28 mouse cellular contexts compared by ENCODE assay signal in the genomic region with DNA sequence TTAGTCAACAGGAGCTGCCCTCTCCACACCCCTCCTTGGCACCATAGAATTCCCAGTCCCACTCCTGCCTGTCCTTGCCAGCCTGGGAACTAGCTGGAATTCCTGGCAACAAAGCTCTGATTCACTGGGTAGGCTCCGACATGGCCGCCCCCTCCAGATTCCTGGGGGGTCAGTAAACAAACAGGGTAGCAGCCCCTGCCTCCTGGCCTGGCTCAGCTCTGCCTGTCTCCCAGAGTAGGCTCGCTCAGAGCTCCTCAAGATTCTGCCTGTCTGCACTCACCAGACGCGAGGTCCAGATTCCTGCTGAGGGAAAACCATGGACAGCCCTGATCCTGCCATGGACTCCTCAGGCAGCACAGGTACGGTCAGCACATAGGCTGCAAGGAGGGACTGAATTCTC. TPM values are rescaled to one million over a fixed set of nuclear protein-coding genes. Genes with fewer than 3 reads are reported as not detected.
DNase-seq lines count a peak whose midpoint lies in the region; ATAC-seq and TF ChIP-seq lines count a peak whose summit lies in the region.
"Had no signal": no experiment of that assay in that cellular context is flagged by ENCODE, and none has a peak within 500 bp of the region (broad histone marks: within the 10 kb centered on the region; RNA-seq: fewer than 3 reads in every experiment).

No protein-coding gene starts in this region.

- H3K4me1 ChIP-seq in heart, embryonic 14.5 days (ENCODE audit: control insufficient read depth in 2 of 2, insufficient read depth in 2 of 2, low read length in 2 of 2) = peaks cover 3% of the 10 kb centered on the region in 2 experiments; a peak in 1 of 4 replicates
- H3K4me1 ChIP-seq in lung, embryonic 16.5 days (replicated peaks; ENCODE audit: control insufficient read depth, insufficient read depth, low read length) = no peaks in the 10 kb centered on the region
- no peaks in the 10 kb centered on the region for H3K4me1 ChIP-seq in lung, postnatal 0 days (ENCODE audit: insufficient read depth, low read depth, low read length)
- no peaks in the 10 kb centered on the region for H3K4me1 ChIP-seq in hindbrain, embryonic 16.5 days (ENCODE audit: control insufficient read depth, insufficient read depth, low read depth, low read length)
- H3K4me1 ChIP-seq: intestine, embryonic 15.5 days; liver, embryonic 15.5 days; neural tube, embryonic 15.5 days had no signal

- TF ChIP-seq EP300 in lung, postnatal 0 days (IDR thresholded peaks at IDR 0.05) = no peak

- H3K4me3 ChIP-seq in heart, embryonic 14.5 days (ENCODE audit: control insufficient read depth in 1 of 2, insufficient read depth in 1 of 2, low read depth in 1 of 2, low read length in 2 of 2) = no peak overlapping the region
- no peak overlapping the region for H3K4me3 ChIP-seq in lung, embryonic 16.5 days (ENCODE audit: low read length)
- H3K4me3 ChIP-seq in lung, postnatal 0 days (ENCODE audit: low read depth, low read length) = no peak overlapping the region
- no peak overlapping the region for H3K4me3 ChIP-seq in hindbrain, embryonic 16.5 days (ENCODE audit: low read length)
- H3K4me3 ChIP-seq: intestine, embryonic 15.5 days; liver, embryonic 15.5 days; neural tube, embryonic 15.5 days had no signal

- 0 out of 2 replicates have a peak, but pooled peaks have one; percentile 13 for ATAC-seq in heart, embryonic 14.5 days (ENCODE audit: insufficient number of reproducible peaks, insufficient read depth, low FRiP score, low read depth)
- 0 out of 2 replicates have a peak, but pooled peaks have one; percentile 15 for ATAC-seq in lung, embryonic 16.5 days (ENCODE audit: low read depth)
- no peak for ATAC-seq in lung, postnatal 0 days
- ATAC-seq in hindbrain, embryonic 16.5 days = peak; percentile 81
- ATAC-seq: forebrain, embryonic 16.5 days; intestine, embryonic 15.5 days had no signal

- H3K9me3 ChIP-seq in heart, embryonic 14.5 days (ENCODE audit: control insufficient read depth, low read length) = no peaks in the 10 kb centered on the region
- H3K9me3 ChIP-seq in lung, embryonic 16.5 days (ENCODE audit: control insufficient read depth, low read length) = no peaks in the 10 kb centered on the region
- no peaks in the 10 kb centered on the region for H3K9me3 ChIP-seq in lung, postnatal 0 days (ENCODE audit: low read length)
- H3K9me3 ChIP-seq in hindbrain, embryonic 16.5 days (ENCODE audit: control insufficient read depth, low read length) = no peaks in the 10 kb centered on the region
- H3K9me3 ChIP-seq: G1E; intestine, embryonic 15.5 days; liver, embryonic 15.5 days; neural tube, embryonic 15.5 days had no signal

- no peak overlapping the region for H3K27ac ChIP-seq in heart, embryonic 14.5 days (replicated peaks in 1 of 2; ENCODE audit: control insufficient read depth in 1 of 2, insufficient read depth in 1 of 2, low read depth in 2 of 2, low read length in 2 of 2)
- H3K27ac ChIP-seq in lung, embryonic 16.5 days (ENCODE audit: low read length) = no peak overlapping the region
- no peak overlapping the region for H3K27ac ChIP-seq in lung, postnatal 0 days (ENCODE audit: low read length)
- H3K27ac ChIP-seq in hindbrain, embryonic 16.5 days (ENCODE audit: low read depth, low read length) = no peak overlapping the region
- H3K27ac ChIP-seq: intestine, embryonic 15.5 days; liver, embryonic 15.5 days; neural tube, embryonic 15.5 days; stomach, postnatal 0 days had no signal

- TF ChIP-seq CTCF in lung, postnatal 0 days (IDR thresholded peaks at IDR 0.05) = no peak
- no peak for TF ChIP-seq CTCF in brain, embryonic 14.5 days (IDR thresholded peaks at IDR 0.05; ENCODE audit: borderline replicate concordance, extremely low read depth, insufficient read depth, insufficient read length)

- TF ChIP-seq POLR2A in brain, embryonic 14.5 days (IDR thresholded peaks at IDR 0.05; ENCODE audit: borderline replicate concordance, extremely low read depth, insufficient read depth, insufficient read length, poor library complexity, severe bottlenecking) = no peak

- no peaks in the 10 kb centered on the region for H3K27me3 ChIP-seq in heart, embryonic 14.5 days (ENCODE audit: control insufficient read depth, insufficient read depth, low read length)
- no peaks in the 10 kb centered on the region for H3K27me3 ChIP-seq in lung, embryonic 16.5 days (ENCODE audit: control insufficient read depth, insufficient read depth, low read depth, low read length)
- H3K27me3 ChIP-seq in lung, postnatal 0 days (replicated peaks; ENCODE audit: insufficient read depth, low read length) = no peaks in the 10 kb centered on the region
- H3K27me3 ChIP-seq in hindbrain, embryonic 16.5 days (replicated peaks; ENCODE audit: control insufficient read depth, insufficient read depth, low read length) = no peaks in the 10 kb centered on the region
- H3K27me3 ChIP-seq: CH12.LX; intestine, embryonic 15.5 days; liver, embryonic 15.5 days; neural tube, embryonic 15.5 days had no signal

- WGBS in heart, embryonic 14.5 days = 44% methylated on average over 6 of the region's 6 CpGs
- 47% methylated on average over 6 of the region's 6 CpGs for WGBS in lung, embryonic 16.5 days
- WGBS in lung, postnatal 0 days = 39% methylated on average over 6 of the region's 6 CpGs
- 51% methylated on average over 6 of the region's 6 CpGs for WGBS in hindbrain, embryonic 16.5 days

- H3K9ac ChIP-seq in heart, embryonic 14.5 days (ENCODE audit: low read length) = no peak overlapping the region
- H3K9ac ChIP-seq in lung, embryonic 16.5 days (ENCODE audit: low read length) = no peak overlapping the region
- no peak overlapping the region for H3K9ac ChIP-seq in lung, postnatal 0 days (replicated peaks; ENCODE audit: low read depth)
- no peak overlapping the region for H3K9ac ChIP-seq in hindbrain, embryonic 16.5 days (ENCODE audit: low read depth, low read length)
- H3K9ac ChIP-seq: intestine, embryonic 15.5 days; liver, embryonic 15.5 days; neural tube, embryonic 15.5 days had no signal

- no peaks in the 10 kb centered on the region for H3K36me3 ChIP-seq in heart, embryonic 14.5 days (ENCODE audit: control insufficient read depth, insufficient read depth, low read length)
- no peaks in the 10 kb centered on the region for H3K36me3 ChIP-seq in lung, embryonic 16.5 days (ENCODE audit: control insufficient read depth, insufficient read depth, low read length)
- no peaks in the 10 kb centered on the region for H3K36me3 ChIP-seq in lung, postnatal 0 days (ENCODE audit: insufficient read depth, low read length)
- no peaks in the 10 kb centered on the region for H3K36me3 ChIP-seq in hindbrain, embryonic 16.5 days (ENCODE audit: control insufficient read depth, insufficient read depth, low read length)
- H3K36me3 ChIP-seq: G1E; intestine, embryonic 15.5 days; liver, embryonic 15.5 days; neural tube, embryonic 15.5 days had no signal

- no peak overlapping the region for H3K4me2 ChIP-seq in heart, embryonic 14.5 days (ENCODE audit: low read length)
- H3K4me2 ChIP-seq in lung, embryonic 16.5 days (ENCODE audit: low read depth, low read length) = no peak overlapping the region
- H3K4me2 ChIP-seq in lung, postnatal 0 days (replicated peaks; ENCODE audit: low read depth, low read length) = no peak overlapping the region
- no peak overlapping the region for H3K4me2 ChIP-seq in hindbrain, embryonic 16.5 days (ENCODE audit: low read length)
- H3K4me2 ChIP-seq: intestine, embryonic 15.5 days; liver, embryonic 15.5 days; midbrain, embryonic 11.5 days; neural tube, embryonic 15.5 days had no signal

- no peak for DNase-seq in heart, adult 18-20 months
- DNase-seq in lung, postnatal 0 days (ENCODE audit: low spot score) = no peak
- peak; percentile 30 for DNase-seq in brain, embryonic 14.5 days (ENCODE audit: low read depth)
- DNase-seq in frontal cortex, postnatal 14 days (ENCODE audit: low spot score in 2 of 2) = no peak
- no peak for DNase-seq in spleen, adult 12 weeks (ENCODE audit: low spot score)
- DNase-seq: adrenal gland, adult 2 months; B cell, adult 2 months; heart, postnatal 4 days; kidney, adult 9 months; kidney, postnatal 14 days; liver; lung, postnatal 10 days had no signal

RNA-seq across cellular contexts. Expression of gene Drp2, which starts 22.5 kb away (rescaled TPM):
- polyA plus RNA-seq in heart, embryonic 14.5 days (2014; fragmentation: Nextera tagmentation; extraction: Ambion mirVana) = 0.27 and 0.46 TPM in 2 replicates
- under 1 TPM; 0.37 to 0.49 TPM for total RNA-seq in heart, adult 18-20 months (2021)
- 0.40 and 0.41 TPM in 2 replicates for polyA plus RNA-seq in lung, embryonic 16.5 days (2015; fragmentation: Nextera tagmentation; extraction: Ambion mirVana)
- polyA plus RNA-seq in lung, postnatal 0 days (2015; fragmentation: Nextera tagmentation; extraction: Ambion mirVana) = 0.06 and 0.17 TPM in 2 replicates
- polyA plus RNA-seq in brain, embryonic 14.5 days (2012; rRNA removed) = 32.4 and 42.6 TPM in 2 replicates
- 15.4 and 19.5 TPM in 2 replicates for polyA plus RNA-seq in hindbrain, embryonic 16.5 days (2015; fragmentation: Nextera tagmentation; extraction: Ambion mirVana)

RNA-seq across cellular contexts. Expression of gene Taf7l, which starts 49.5 kb away (rescaled TPM):
- polyA plus RNA-seq in heart, embryonic 14.5 days (2014; fragmentation: Nextera tagmentation; extraction: Ambion mirVana) = not detected in 2 replicates
- not detected for total RNA-seq in heart, adult 18-20 months (2021)
- not detected in 2 replicates for polyA plus RNA-seq in lung, embryonic 16.5 days (2015; fragmentation: Nextera tagmentation; extraction: Ambion mirVana)
- polyA plus RNA-seq in lung, postnatal 0 days (2015; fragmentation: Nextera tagmentation; extraction: Ambion mirVana) = not detected in 2 replicates
- polyA plus RNA-seq in brain, embryonic 14.5 days (2012; rRNA removed) = 0.03 and 0.14 TPM in 2 replicates
- polyA plus RNA-seq in hindbrain, embryonic 16.5 days (2015; fragmentation: Nextera tagmentation; extraction: Ambion mirVana) = 0.08 and 0.21 TPM in 2 replicates
- total RNA-seq: adrenal gland, adult 2 months; CH12.LX; G1E; gastrocnemius, postnatal 4 days; heart, postnatal 4 days; layer of hippocampus, adult 18-20 months; left cerebral cortex, adult 18-20 months had no signal
- polyA plus RNA-seq: adrenal gland, adult 2 months; G1E; heart, embryonic 16.5 days; intestine, embryonic 15.5 days; liver, embryonic 15.5 days; midbrain, embryonic 11.5 days; small intestine, adult 2 months; stomach, postnatal 0 days had no signal

Comparison
In these comparisons a context has a peak if more than half of its experiments do, and no peak if none do; other contexts are left out.
1. RNA of gene Drp2, which starts 22.5 kb away (polyA plus RNA-seq): 32.4 to 42.6 TPM in brain, embryonic 14.5 days and 15.4 to 19.5 TPM in hindbrain, embryonic 16.5 days; 0.27 to 0.46 TPM in heart, embryonic 14.5 days, 0.40 to 0.41 TPM in lung, embryonic 16.5 days and 0.06 to 0.17 TPM in lung, postnatal 0 days; every median in the first group is over 10 times any median in the second.